Comparison of ENCODE assay signal across 7 mouse cellular contexts in the genomic region with DNA sequence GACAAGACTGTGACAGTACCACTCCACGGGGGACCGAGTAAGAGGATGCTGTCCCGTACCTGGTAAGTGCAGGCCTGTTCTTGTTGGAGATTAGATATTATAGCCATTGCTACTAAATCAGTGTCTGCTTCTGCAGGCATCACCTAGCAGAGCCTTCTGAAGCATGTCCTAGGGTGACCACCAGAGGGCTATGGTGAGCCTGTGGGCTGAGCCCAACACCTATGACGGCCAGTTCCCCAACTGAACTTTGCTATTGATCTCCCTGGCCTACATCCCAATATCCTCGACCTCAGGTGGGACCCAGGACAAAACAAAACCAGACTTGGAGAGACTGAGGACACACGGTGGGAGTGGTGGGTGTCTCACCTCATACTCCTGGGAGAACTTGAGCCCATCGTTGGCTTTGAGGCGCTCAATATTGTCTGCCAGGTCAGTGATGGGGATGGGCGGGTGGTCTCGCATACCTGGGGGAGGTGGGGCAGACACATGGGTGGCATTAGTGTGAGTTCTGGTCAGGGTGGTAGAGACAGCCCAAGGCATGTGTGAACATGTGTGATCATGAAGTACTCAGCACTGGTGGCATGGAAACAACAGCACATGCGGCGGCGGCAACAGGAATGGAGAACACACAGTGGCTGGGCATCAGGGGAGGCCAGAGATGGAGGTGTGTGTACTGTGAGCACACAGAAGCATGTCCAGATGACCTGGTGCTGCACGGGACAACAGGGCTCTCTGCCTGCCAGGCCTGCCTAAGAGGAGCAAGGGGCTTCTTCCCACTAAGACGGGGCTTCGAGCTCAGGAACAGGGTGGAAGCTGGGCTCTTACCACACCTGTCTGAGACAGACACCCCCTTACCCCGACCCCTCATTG. TPM values are rescaled to one million over a fixed set of nuclear protein-coding genes. Genes with fewer than 3 reads are reported as not detected.
DNase-seq lines count a peak whose midpoint lies in the region; ATAC-seq and TF ChIP-seq lines count a peak whose summit lies in the region.

No protein-coding gene starts in this region.

- no peak overlapping the region for H3K4me3 ChIP-seq in forebrain, embryonic 15.5 days
- H3K4me3 ChIP-seq in hindbrain, embryonic 11.5 days (ENCODE audit: low read depth, low read length), result no peak overlapping the region
- H3K4me3 ChIP-seq in layer of hippocampus, adult 2 months, result no peak overlapping the region
- no peak overlapping the region for H3K4me3 ChIP-seq in lung, embryonic 16.5 days (ENCODE audit: low read length)

- H3K9ac ChIP-seq in forebrain, embryonic 15.5 days (replicated peaks), result no peak overlapping the region
- no peak overlapping the region for H3K9ac ChIP-seq in hindbrain, embryonic 11.5 days (ENCODE audit: low read depth, low read length)
- no peak overlapping the region for H3K9ac ChIP-seq in lung, embryonic 16.5 days (ENCODE audit: low read length)

- TF ChIP-seq CTCF in layer of hippocampus, adult 2 months (conservative IDR thresholded peaks at IDR 0.05), result peak; percentile 93

- DNase-seq in Muller cell, postnatal 12 days (ENCODE audit: inconsistent ontology term), result peak; percentile 31
- peak; percentile 39 for DNase-seq in cerebellum, adult 11 months
- peak; percentile 73 for DNase-seq in hindbrain, embryonic 11.5 days (ENCODE audit: low spot score)
- peak; percentile 38 to 70 for DNase-seq in layer of hippocampus, adult 2 months (ENCODE audit: low spot score in 2 of 2)
- DNase-seq in retina, postnatal 1 day, result peak; percentile 59

- WGBS in forebrain, embryonic 15.5 days, result 83% methylated on average over 17 of the region's 17 CpGs
- WGBS in hindbrain, embryonic 11.5 days, result 83% methylated on average over 17 of the region's 17 CpGs
- 76% methylated on average over 17 of the region's 17 CpGs for WGBS in lung, embryonic 16.5 days

- H3K27ac ChIP-seq in forebrain, embryonic 15.5 days (replicated peaks), result no peak overlapping the region
- no peak overlapping the region for H3K27ac ChIP-seq in hindbrain, embryonic 11.5 days (ENCODE audit: low read depth, low read length)
- no peak overlapping the region for H3K27ac ChIP-seq in layer of hippocampus, adult 2 months
- no peak overlapping the region for H3K27ac ChIP-seq in lung, embryonic 16.5 days (ENCODE audit: low read length)

- ATAC-seq in forebrain, embryonic 15.5 days (replicated peaks), result peak; percentile 62
- peak; percentile 57; the same call in 1 of the 2 replicates for ATAC-seq in hindbrain, embryonic 11.5 days (ENCODE audit: low FRiP score)
- 0 out of 2 replicates have a peak, but pooled peaks have one; percentile 35 for ATAC-seq in lung, embryonic 16.5 days (ENCODE audit: low read depth)

- H3K27me3 ChIP-seq in forebrain, embryonic 15.5 days, result no peaks in the 10 kb centered on the region
- no peaks in the 10 kb centered on the region for H3K27me3 ChIP-seq in hindbrain, embryonic 11.5 days (ENCODE audit: control insufficient read depth, insufficient read depth, low read length)
- no peaks in the 10 kb centered on the region for H3K27me3 ChIP-seq in lung, embryonic 16.5 days (ENCODE audit: control insufficient read depth, insufficient read depth, low read depth, low read length)

- no peak overlapping the region for H3K4me2 ChIP-seq in forebrain, embryonic 15.5 days (replicated peaks)
- H3K4me2 ChIP-seq in hindbrain, embryonic 11.5 days (replicated peaks; ENCODE audit: low read depth, low read length), result no peak overlapping the region
- no peak overlapping the region for H3K4me2 ChIP-seq in lung, embryonic 16.5 days (ENCODE audit: low read depth, low read length)

- no peaks in the 10 kb centered on the region for H3K9me3 ChIP-seq in forebrain, embryonic 15.5 days
- H3K9me3 ChIP-seq in hindbrain, embryonic 11.5 days (ENCODE audit: control insufficient read depth, low read length), result no peaks in the 10 kb centered on the region
- H3K9me3 ChIP-seq in lung, embryonic 16.5 days (ENCODE audit: control insufficient read depth, low read length), result no peaks in the 10 kb centered on the region

- peaks cover 77% of the 10 kb centered on the region for H3K36me3 ChIP-seq in forebrain, embryonic 15.5 days
- H3K36me3 ChIP-seq in hindbrain, embryonic 11.5 days (ENCODE audit: control insufficient read depth, insufficient read depth, low read length), result peaks cover 9% of the 10 kb centered on the region; the same call in 1 of the 2 replicates
- H3K36me3 ChIP-seq in lung, embryonic 16.5 days (ENCODE audit: control insufficient read depth, insufficient read depth, low read length), result peaks cover 46% of the 10 kb centered on the region

- H3K4me1 ChIP-seq in forebrain, embryonic 15.5 days, result no peaks in the 10 kb centered on the region
- no peaks in the 10 kb centered on the region for H3K4me1 ChIP-seq in hindbrain, embryonic 11.5 days (replicated peaks; ENCODE audit: control insufficient read depth, insufficient read depth, low read length)
- no peaks in the 10 kb centered on the region for H3K4me1 ChIP-seq in lung, embryonic 16.5 days (replicated peaks; ENCODE audit: control insufficient read depth, insufficient read depth, low read length)

RNA-seq across cellular contexts. Expression of a gene that starts 37.1 kb away (rescaled TPM):
- polyA plus RNA-seq in forebrain, embryonic 15.5 days (2015; fragmentation: Nextera tagmentation; extraction: Ambion mirVana), result 62.9 and 63.8 TPM in 2 replicates
- polyA plus RNA-seq in hindbrain, embryonic 11.5 days (2014; fragmentation: Nextera tagmentation; extraction: Ambion mirVana), result 58.1 and 67.5 TPM in 2 replicates
- total RNA-seq in layer of hippocampus, adult 2 months (2021), result 10 to 100 TPM; 48.8 to 50.1 TPM
- polyA plus RNA-seq in lung, embryonic 16.5 days (2015; fragmentation: Nextera tagmentation; extraction: Ambion mirVana), result 32.4 and 33.0 TPM in 2 replicates
